Mouse (Mus musculus): ENCODE measurements around the gene Hist2h2ab. TPM values are rescaled to one million over a fixed set of nuclear protein-coding genes. Genes with fewer than 3 reads are reported as not detected.
A peak's percentile ranks its signal among the peaks of the same experiment; 100 is the strongest.
"Not testable (repeated sequence)": the region's sequence is repeated elsewhere in the genome, so short reads cannot be mapped to it uniquely, and the experiment has no call there.

The Hist2h2ab gene
- total RNA-seq, 2 experiments from 2014 or later = 25.5 to 29.9 TPM

GRCm38 (mm10) chr3:96262216-96262875 is 42.7 kb downstream of the Hist2h2ab start:
- DNase-seq = peak; percentile 86

- DNase-seq = peak; percentile 95
Observed at GRCm38 (mm10) chr3:96262979-96263550, 43.4 kb downstream of the Hist2h2ab start, which contains the start of gene Hist2h4. Gene Hist2h4, minus strand, starts transcription at chr3:96263311.

- peak; percentile 52 for DNase-seq
Observed at GRCm38 (mm10) chr3:96263558-96264403, 44.1 kb downstream of the Hist2h2ab start.

- DNase-seq = no peak
Observed at GRCm38 (mm10) chr3:96264404-96264949, 44.8 kb downstream of the Hist2h2ab start.

GRCm38 (mm10) chr3:96266132-96266710 is 46.6 kb downstream of the Hist2h2ab start:
- no peak for DNase-seq

- no peak for DNase-seq
Observed at GRCm38 (mm10) chr3:96267541-96267940, 47.9 kb downstream of the Hist2h2ab start.

- DNase-seq = peak; percentile 78
Observed at GRCm38 (mm10) chr3:96268051-96268775, 48.5 kb downstream of the Hist2h2ab start, which contains the start of gene Hist2h3b. Gene Hist2h3b, plus strand, starts transcription at chr3:96268654.

GRCm38 (mm10) chr3:96268776-96269378 is 49.2 kb downstream of the Hist2h2ab start:
- not testable (repeated sequence) for DNase-seq

Small RNAs within 50 kb of the gene (microRNA-seq; reads per million reads assigned to microRNA genes)
- gene Gm44492 (0 to 0.20 reads per million in 2 experiments), gene Gm47311 (0 reads per million in 2 experiments), gene Gm47313 (0 reads per million in 2 experiments)

Other genes with a start within 250 kb of the Hist2h2ab start
- 100 to 1,000 TPM; 141 to 164 TPM for gene Plekho1, start 223.9 kb upstream of the Hist2h2ab start, total RNA-seq (2021)
- 10 to 100 TPM; 33.7 to 34.5 TPM for gene Vps45, start 161.4 kb upstream of the Hist2h2ab start, total RNA-seq (2021)
- gene Otud7b, start 115.3 kb upstream of the Hist2h2ab start, total RNA-seq (2021) = 10 to 100 TPM; 45.7 to 47.4 TPM
- gene Mtmr11, start 57.9 kb upstream of the Hist2h2ab start, total RNA-seq (2021) = 1 to 10 TPM; 4.2 to 4.6 TPM
- 10 to 100 TPM; 34.1 to 36.8 TPM for gene Sf3b4, start 47.5 kb upstream of the Hist2h2ab start, total RNA-seq (2021)
- 10 to 100 TPM; 19.3 to 20.6 TPM for gene Sv2a, start 38.7 kb upstream of the Hist2h2ab start, total RNA-seq (2021)
- gene Bola1, start 156 bp upstream of the Hist2h2ab start, total RNA-seq (2021) = 10 to 100 TPM; 18.8 to 20.9 TPM
- gene Hist2h2ac, start 1.0 kb downstream of the Hist2h2ab start, total RNA-seq (2021) = 100 to 1,000 TPM; 205 to 211 TPM
- 1 to 10 TPM; 5.7 to 5.8 TPM for gene Hist2h2be, start 1.3 kb downstream of the Hist2h2ab start, total RNA-seq (2021)
- gene Hist2h3c2, start 19.3 kb downstream of the Hist2h2ab start, total RNA-seq (2021) = 100 to 1,000 TPM; 209 to 211 TPM
- 1,000 to 10,000 TPM; 1,222 to 1,254 TPM for gene Hist2h2aa2, start 20.4 kb downstream of the Hist2h2ab start, total RNA-seq (2021)
- gene Hist2h2aa1, start 25.6 kb downstream of the Hist2h2ab start, total RNA-seq (2021) = 10 to 100 TPM; 26.8 to 30.1 TPM
- under 1 TPM; 0.16 to 0.81 TPM for gene Hist2h3c1, start 26.8 kb downstream of the Hist2h2ab start, total RNA-seq (2021)
- 10 to 100 TPM; 81.1 to 87.3 TPM for gene Hist2h4, start 43.4 kb downstream of the Hist2h2ab start, total RNA-seq (2021)
- 100 to 1,000 TPM; 856 to 901 TPM for gene Hist2h3b, start 48.8 kb downstream of the Hist2h2ab start, total RNA-seq (2021)
- gene Hist2h2bb, start 49.9 kb downstream of the Hist2h2ab start, total RNA-seq (2021) = 100 to 1,000 TPM; 767 to 799 TPM
- under 1 TPM; 0.57 to 0.70 TPM for gene Fcgr1, start 74.1 kb downstream of the Hist2h2ab start, total RNA-seq (2021)
- under 1 TPM in 1 of 2 experiments, not detected in 1; 0.50 TPM for gene BC107364, start 232.4 kb downstream of the Hist2h2ab start, total RNA-seq (2021)

All from heart, postnatal 4 days (tissue).